Mouse (Mus musculus): ENCODE data around the gene Fer1l5. TPM values are rescaled to one million over a fixed set of nuclear protein-coding genes. Genes with fewer than 3 reads are reported as not detected.

Gene Fer1l5
- total RNA-seq, 2 experiments from 2014 or later, result not detected

- no peak for DNase-seq (ENCODE audit: low spot score in 2 of 2)
Observed at GRCm38 (mm10) chr1:36429511-36429910, 57.4 kb downstream of the Fer1l5 start.

DNA sequence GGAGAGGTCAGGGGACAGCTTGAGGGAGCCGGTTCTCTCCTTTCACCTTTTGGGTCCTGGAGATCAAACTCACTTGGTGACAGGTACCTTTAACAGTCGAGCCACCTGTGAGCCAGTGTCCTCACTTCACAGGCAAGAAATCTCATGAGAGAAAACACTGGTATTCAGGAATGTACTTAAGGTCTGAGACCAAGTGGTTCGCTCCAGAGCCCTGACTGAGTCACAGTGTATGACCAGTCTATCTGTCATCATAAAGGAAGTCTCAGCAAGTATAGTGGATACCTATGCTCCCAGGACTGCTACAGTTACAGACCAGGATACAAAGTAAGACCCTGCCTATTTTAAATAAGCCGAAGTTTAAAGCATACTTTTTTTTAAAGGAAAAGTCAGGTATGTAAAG lies 60.9 kb downstream of the Fer1l5 start:
- no peak for DNase-seq (ENCODE audit: low spot score in 2 of 2)

- no peak for DNase-seq (ENCODE audit: low spot score in 2 of 2)
Observed at GRCm38 (mm10) chr1:36433616-36434015, 61.5 kb downstream of the Fer1l5 start.

DNA sequence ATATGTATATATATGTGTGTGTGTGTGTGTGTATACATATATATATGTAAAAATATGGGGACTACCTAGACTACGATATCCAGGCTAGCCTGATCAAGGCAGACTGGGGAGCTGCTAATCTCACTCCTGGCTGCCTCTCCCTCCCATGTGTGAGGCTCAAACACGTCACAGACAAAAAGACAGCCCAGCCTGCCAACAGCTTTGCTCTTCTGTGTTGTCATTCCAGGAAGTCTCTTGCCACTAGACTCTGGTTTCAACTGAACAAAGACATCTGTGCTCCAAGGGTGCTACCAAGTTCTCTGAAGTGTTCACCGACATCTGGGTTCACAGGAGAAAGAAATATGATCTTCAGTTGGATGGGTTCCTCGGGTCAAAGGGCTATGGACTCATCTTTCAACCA lies 63.0 kb downstream of the Fer1l5 start:
- DNase-seq (ENCODE audit: low spot score in 2 of 2), result no peak

- no peak for DNase-seq (ENCODE audit: low spot score in 2 of 2)
Observed at GRCm38 (mm10) chr1:36436515-36436914, 64.4 kb downstream of the Fer1l5 start.

DNA sequence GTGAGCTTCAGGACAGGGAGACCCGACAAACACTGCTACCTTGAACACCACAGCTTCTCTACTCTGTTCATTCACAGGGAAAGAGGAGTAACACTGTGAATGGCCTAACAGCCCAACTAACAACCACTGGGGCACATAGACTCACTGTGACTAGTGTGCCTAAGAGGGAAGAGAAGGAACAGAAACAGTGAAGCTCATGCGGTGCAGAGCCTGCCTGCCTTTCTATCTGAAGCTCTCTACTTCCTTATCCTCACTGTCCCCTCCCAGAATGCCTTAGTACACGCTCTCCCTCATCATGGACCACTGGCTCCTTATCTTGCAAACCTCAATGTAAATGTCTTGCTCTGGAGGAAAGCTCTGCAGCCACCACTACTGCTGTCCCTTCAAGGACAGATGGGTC lies 65.1 kb downstream of the Fer1l5 start:
- DNase-seq (ENCODE audit: low spot score in 2 of 2), result no peak

GRCm38 (mm10) chr1:36441101-36441500 lies 69.0 kb downstream of the Fer1l5 start:
- DNase-seq (ENCODE audit: low spot score in 2 of 2), result peak; percentile 74 to 93

DNA sequence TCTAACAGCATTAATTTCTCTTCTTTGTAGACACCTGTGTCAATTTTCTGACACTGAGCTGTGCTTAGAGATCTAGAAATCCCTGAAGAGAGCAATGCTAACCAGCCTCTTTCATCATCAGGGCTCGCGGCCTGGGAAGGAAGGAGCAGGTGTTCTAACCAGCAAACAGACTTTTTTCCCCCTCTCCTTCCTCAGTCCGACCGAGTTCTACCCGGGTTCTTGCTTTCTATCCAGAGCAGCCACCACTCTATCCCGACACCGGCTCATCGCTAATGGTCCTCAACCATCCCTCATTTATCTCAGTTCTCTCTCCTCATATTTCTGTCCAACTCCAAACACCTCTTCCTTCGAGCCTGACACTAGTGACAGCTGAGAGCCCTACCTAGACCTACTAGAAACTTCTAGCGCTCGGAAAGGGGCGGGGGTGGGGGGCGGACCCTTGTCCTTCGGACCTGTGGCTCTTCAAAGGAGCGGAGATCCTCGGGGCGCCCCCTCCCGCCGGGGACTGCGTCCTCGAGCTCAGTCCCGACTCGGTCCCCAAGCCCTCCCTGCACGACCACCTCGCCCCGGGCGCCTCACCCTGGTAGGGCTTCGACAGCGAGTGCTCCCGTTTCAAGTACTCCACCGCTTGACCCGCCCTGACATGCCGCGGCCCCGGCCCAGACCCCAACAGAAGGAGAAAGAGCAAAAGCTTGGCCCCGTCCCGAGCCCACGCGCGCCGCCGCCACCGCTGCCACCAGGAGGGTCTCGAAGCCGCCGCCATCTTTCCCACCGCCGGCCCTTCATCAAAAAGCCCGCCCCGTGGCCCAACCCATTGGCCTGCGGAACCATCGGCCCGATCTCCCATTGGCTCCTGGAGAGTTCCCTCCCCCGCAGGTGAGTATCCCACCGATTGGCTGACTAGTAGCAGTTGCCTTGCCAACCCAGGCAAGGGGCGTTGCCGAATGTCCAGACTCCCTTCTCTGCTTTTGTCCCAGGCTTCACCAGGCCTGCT lies 72.7 kb downstream of the Fer1l5 start, which contains the start of gene Lman2l:
Gene Lman2l, minus strand, starts transcription at position 801 of the 994 bp plus-strand sequence.
- peak; percentile 95 to 99 for DNase-seq (ENCODE audit: low spot score in 2 of 2)

- no peak for DNase-seq (ENCODE audit: low spot score in 2 of 2)
Observed at GRCm38 (mm10) chr1:36445508-36445907, 73.4 kb downstream of the Fer1l5 start.

- no peak for DNase-seq (ENCODE audit: low spot score in 2 of 2)
Observed at GRCm38 (mm10) chr1:36446106-36446824, 74.2 kb downstream of the Fer1l5 start.

GRCm38 (mm10) chr1:36446841-36447240 lies 74.8 kb downstream of the Fer1l5 start:
- no peak for DNase-seq (ENCODE audit: low spot score in 2 of 2)

DNA sequence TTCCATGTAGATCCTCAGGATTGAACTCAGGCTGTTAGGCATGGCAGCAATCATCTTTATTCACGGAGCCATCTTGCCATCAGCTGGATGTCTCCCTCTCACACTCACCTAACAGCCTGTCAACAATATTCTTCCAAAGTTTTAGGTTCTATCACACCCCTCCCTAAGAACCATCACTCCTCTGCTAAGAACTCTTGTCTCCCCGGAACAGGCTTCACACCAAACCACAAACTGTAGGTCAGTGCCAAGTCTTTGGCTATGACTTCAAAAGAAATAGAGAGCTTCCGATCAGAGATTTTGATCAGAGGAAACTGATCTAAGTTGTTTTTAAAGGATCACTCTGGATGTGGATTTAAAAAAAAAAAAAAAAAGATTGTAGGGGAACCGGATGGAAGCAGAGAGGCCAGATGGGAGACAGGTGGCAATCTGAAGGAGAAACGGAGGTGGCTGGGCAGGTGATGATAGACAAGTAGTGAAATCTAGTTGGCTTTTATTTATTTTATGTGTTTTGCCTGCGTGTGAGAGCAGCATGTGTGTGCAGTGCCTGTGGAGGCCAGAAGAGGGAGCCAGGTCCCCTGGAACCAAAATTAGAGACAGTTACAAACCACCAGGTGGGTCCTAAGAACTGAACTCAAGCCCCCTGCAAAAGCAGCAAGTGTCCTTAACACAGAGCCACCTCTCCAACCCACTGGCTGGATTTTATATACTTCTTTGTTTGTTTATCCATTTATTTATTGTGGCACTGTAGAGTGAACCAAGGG lies 82.1 kb downstream of the Fer1l5 start:
- DNase-seq (ENCODE audit: low spot score in 2 of 2), result no peak

DNA sequence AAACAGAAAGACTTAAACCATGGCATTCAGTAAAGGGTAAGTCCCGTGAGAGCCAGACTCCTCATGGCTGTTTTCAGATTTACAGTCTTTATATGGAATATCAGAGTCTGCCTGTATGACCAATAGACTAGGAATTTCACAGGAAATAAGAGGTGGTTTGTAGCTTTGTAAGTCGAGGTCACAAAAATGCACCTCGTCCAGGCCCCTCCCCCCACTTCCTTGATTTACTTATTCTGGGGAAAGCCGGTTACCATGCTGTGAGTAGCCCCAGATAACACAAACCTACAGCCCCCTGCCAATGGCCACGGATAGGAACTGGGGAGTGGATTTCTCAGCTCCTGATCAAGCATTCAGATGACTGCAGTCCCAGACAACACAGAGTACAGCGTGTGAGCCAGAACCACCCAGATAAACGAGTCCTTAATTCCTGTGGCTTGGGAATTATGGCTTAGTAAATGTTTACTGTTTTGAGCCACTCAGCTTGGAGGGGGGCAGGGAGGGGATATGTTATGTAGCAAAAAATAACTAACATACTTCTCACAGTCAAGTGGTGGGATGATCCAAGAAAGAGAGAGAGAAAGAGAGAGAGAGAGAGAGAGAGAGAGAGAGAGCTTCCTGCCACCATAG lies 85.4 kb downstream of the Fer1l5 start:
- no peak for DNase-seq (ENCODE audit: low spot score in 2 of 2)

DNA sequence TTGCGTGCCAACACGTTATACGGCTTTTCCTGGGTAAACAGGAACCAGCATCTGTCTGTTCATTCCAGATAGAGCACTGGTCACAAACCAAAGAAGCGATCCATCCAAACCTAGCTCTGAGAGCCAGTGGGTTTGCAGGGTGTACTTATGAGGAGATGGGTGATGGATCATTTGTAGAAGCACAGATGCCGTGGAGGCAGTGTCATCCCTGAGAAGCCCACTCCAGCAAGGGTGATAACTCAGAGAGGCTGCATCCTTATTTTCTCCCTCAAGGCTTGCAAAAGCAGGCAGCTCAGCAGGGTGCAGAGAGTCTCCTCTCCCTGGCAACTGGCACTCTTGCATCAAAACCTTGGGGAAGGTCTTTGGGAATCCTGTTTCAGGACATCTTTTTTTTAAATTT lies 86.1 kb downstream of the Fer1l5 start:
- DNase-seq (ENCODE audit: low spot score in 2 of 2), result no peak

DNA sequence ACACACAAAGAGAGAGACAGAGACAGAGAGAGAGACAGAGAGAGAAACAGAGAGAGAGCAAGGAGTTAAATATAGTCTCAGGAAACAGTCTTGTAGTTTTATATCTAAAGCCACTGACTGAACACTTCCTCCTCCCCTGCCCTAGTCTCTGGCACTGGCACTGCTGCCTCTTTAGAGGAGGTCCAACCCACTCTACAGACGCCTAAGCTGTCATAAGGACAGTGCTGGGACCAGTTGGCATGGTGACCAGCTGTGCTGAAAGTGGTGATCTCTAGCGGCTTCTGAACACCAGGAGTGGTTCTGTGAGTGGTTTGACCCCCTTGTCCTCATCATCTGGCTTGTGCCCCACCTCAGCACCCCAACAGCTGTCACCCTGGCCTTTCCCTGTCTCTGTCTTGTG lies 89.7 kb downstream of the Fer1l5 start:
- DNase-seq (ENCODE audit: low spot score in 2 of 2), result no peak

GRCm38 (mm10) chr1:36465641-36466160 lies 93.6 kb downstream of the Fer1l5 start:
- no peak for DNase-seq (ENCODE audit: low spot score in 2 of 2)

- no peak for DNase-seq (ENCODE audit: low spot score in 2 of 2)
Observed at GRCm38 (mm10) chr1:36467446-36467845, 95.4 kb downstream of the Fer1l5 start.

- peak in 1 of 2 experiments; percentile 40 for DNase-seq (ENCODE audit: low spot score in 2 of 2)
Observed at GRCm38 (mm10) chr1:36469811-36470444, 97.8 kb downstream of the Fer1l5 start.

GRCm38 (mm10) chr1:36471181-36472105 lies 99.4 kb downstream of the Fer1l5 start, which contains the start of gene Cnnm4:
TSS of gene Cnnm4 (plus strand) at chr1:36471620.
- peak; percentile 75 to 86 for DNase-seq (ENCODE audit: low spot score in 2 of 2)
